Mouse (Mus musculus): ENCODE measurements around the gene Fgf14. TPM values are rescaled to one million over a fixed set of nuclear protein-coding genes. Genes with fewer than 3 reads are reported as not detected.

Fgf14 gene
- 0.18 and 0.22 TPM in 2 replicates for polyA plus RNA-seq (2014; fragmentation: Nextera tagmentation; extraction: Ambion mirVana)

DNA sequence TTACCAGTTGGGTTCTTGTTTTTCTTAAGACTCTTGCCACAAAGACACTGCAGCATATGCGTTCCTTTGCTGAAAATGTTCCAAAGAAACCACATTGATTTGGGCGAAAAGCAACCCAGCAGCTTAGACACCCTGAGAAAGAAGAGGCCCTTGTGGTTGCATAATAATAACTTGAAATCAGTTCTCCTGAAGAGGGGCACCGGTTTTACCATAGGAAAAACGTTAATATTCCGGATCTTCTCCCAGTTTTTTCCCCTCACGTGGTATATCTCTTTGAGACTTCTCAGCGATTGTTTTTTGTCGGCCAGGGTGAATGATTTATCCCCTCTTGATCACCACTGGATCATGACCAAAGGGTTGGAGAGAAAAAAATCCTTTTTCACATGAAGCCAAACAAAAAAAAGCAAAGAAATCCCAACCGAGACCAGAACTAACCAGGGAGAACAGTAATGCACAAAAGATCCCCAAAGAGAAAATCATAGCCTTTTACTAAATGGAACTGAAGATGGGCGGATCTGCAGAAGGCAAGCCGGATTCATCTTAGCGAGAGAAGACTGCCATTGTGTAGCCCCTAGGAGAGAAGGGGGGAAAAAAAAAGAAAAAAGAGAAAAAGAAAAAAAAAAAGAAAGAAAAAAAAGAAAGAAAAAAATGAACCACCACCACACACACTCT is at the start of gene Fgf14:
Gene Fgf14 (minus strand): TSS at position 622 of the 672 bp plus-strand sequence.
- ATAC-seq (ENCODE audit: insufficient read depth) (no peak), DNase-seq (peak; percentile 9)
- peak within 1 kb of the TSS; percentile 56 for H3K4me2 ChIP-seq
- peak within 1 kb of the TSS; percentile 22; the same call in 1 of the 2 replicates for H3K4me3 ChIP-seq (ENCODE audit: low read depth, low read length)
- H3K9me3 ChIP-seq (ENCODE audit: low read depth, low read length): no peaks in the 10 kb centered on the region
- no peak for TF ChIP-seq CTCF (IDR thresholded peaks at IDR 0.05; ENCODE audit: low read depth)
- 0 out of 2 replicates have a peak within 1 kb of the TSS, but pooled peaks have one; percentile 3 for H3K9ac ChIP-seq
- no peaks in the 10 kb centered on the region for H3K36me3 ChIP-seq (ENCODE audit: insufficient read depth)
- WGBS: 19% methylated on average over 12 of the region's 12 CpGs
- no peaks in the 10 kb centered on the region for H3K4me1 ChIP-seq (ENCODE audit: insufficient read depth)
- peaks cover 19% of the 10 kb centered on the region for H3K27me3 ChIP-seq (ENCODE audit: insufficient read depth, low read length)
- H3K27ac ChIP-seq (ENCODE audit: low read depth): no peak within 1 kb of the TSS

DNA sequence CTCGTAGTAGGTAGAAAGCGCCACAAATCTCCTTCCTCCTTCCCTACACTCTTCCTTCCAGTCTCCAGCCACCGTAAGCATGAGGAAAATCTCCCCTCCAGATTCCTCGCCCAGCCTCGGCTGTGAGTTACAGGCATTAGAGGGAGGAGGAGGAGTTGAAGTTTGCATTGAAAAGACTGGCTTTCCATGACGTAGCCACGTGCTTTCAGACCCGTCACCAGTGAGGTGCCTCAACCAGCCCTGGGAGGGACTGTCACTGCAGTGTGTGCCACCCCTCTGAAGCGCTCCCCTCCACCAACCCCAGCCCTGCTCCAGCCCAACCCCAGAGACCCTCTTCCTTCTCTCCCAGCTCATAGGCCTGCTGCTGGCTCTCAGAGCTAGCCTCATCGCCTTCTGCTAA is 452 bp upstream of the Fgf14 start:
- H3K27me3 ChIP-seq (ENCODE audit: insufficient read depth, low read length): peaks cover 19% of the 10 kb centered on the region
- no peak for TF ChIP-seq CTCF (IDR thresholded peaks at IDR 0.05; ENCODE audit: low read depth)
- H3K4me1 ChIP-seq (ENCODE audit: insufficient read depth): no peaks in the 10 kb centered on the region
- no peaks in the 10 kb centered on the region for H3K36me3 ChIP-seq (ENCODE audit: insufficient read depth)
- 0 out of 2 replicates have a peak overlapping the region, but pooled peaks have one; percentile 3 for H3K9ac ChIP-seq
- H3K4me2 ChIP-seq: peak overlapping the region; percentile 56
- DNase-seq: peak; percentile 44
- no peaks in the 10 kb centered on the region for H3K9me3 ChIP-seq (ENCODE audit: low read depth, low read length)
- 2% methylated on average over 10 of the region's 10 CpGs for WGBS
- peak overlapping the region; percentile 22; the same call in 1 of the 2 replicates for H3K4me3 ChIP-seq (ENCODE audit: low read depth, low read length)
- H3K27ac ChIP-seq (ENCODE audit: low read depth): no peak overlapping the region
- peak; percentile 87 for ATAC-seq (ENCODE audit: insufficient read depth)

DNA sequence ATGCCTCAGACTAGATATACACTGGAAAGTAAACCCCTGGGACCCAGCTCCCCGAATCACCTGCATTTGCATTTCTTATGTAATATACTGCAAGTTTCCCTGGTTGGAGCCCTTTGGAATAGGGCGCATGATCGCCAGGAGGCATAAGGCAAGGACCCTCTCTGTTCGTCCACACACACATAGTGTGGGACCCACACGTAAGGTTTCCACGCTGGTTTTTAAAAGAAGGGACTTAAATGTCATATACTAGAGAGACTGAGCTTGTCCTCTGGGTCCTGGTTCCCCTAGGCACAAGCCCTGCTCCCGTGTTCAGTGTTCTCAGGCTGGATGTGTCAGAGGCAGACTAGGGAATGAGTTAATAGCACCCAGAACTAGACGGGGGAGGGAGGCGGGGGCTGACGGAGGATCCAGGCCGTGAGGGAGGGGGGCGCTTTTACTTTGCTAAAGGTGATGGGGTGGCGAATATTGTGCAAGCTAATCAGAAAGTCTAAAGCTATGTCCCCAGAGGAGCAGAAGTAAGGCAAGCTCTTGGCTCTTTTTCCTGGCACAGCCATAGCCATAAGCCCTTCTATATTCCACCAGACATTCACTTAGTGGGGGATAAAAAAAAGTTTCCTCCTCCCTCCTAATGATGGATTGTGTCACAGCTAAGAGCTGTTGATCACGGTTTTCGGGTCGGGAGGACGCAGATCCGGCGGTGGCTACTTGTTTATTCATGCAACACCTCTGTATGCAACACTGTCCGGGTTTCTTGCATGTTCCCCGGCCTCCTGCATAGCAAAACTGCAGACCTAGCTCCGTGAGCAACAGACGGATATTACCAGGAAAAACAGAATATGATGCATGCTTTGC is 1.0 kb downstream of the Fgf14 start:
- Histone ChIP-seq H3K9me3 (ENCODE audit: low read depth, low read length) (no peaks in the 10 kb centered on the region), H3K36me3 (ENCODE audit: insufficient read depth) (no peaks in the 10 kb centered on the region), H3K4me2 (peak overlapping the region; percentile 56), H3K4me3 (ENCODE audit: low read depth, low read length) (peak overlapping the region; percentile 26; the same call in 1 of the 2 replicates), H3K9ac (no peak overlapping the region), H3K4me1 (ENCODE audit: insufficient read depth) (no peaks in the 10 kb centered on the region), H3K27ac (ENCODE audit: low read depth) (no peak overlapping the region), H3K27me3 (ENCODE audit: insufficient read depth, low read length) (peaks cover 19% of the 10 kb centered on the region)
- 17% methylated on average over 23 of the region's 23 CpGs for WGBS
- no peak for TF ChIP-seq CTCF (IDR thresholded peaks at IDR 0.05; ENCODE audit: low read depth)
- ATAC-seq (ENCODE audit: insufficient read depth) (peak; percentile 23; the same call in 1 of the 2 replicates), DNase-seq (peak; percentile 12)

DNA sequence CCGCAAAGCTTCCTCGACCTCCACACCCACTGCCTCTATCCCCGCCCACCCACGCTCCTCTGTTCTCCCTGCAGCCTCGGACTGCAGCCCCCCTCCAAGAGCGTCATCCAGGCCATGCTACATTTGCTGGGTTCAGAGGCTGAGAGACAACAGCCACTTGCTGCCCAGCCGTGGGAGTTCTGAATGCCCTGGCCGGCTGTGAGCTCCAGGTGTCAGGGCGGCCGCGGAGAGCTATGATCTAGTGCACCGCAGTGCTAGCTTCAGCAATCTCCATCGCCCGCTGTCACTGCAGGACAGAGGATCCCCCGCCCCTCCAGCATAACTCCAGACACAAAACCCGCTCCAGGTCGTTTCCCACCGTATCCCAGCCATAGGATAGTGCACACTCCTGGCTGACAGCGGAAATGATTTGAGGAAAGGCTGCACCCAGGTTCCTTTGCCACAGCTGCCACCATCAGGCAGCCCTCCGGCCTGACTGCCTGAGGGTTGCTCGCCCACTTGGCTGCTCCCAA is 1.7 kb downstream of the Fgf14 start:
- peak overlapping the region; percentile 56 for H3K4me2 ChIP-seq
- no peaks in the 10 kb centered on the region for H3K4me1 ChIP-seq (ENCODE audit: insufficient read depth)
- H3K27ac ChIP-seq (ENCODE audit: low read depth): no peak overlapping the region
- H3K27me3 ChIP-seq (ENCODE audit: insufficient read depth, low read length): peaks cover 19% of the 10 kb centered on the region
- peak overlapping the region; percentile 26 for H3K4me3 ChIP-seq (ENCODE audit: low read depth, low read length)
- peak; percentile 5 for DNase-seq
- TF ChIP-seq CTCF (IDR thresholded peaks at IDR 0.05; ENCODE audit: low read depth): no peak
- 3% methylated on average over 21 of the region's 21 CpGs for WGBS
- no peaks in the 10 kb centered on the region for H3K36me3 ChIP-seq (ENCODE audit: insufficient read depth)
- no peaks in the 10 kb centered on the region for H3K9me3 ChIP-seq (ENCODE audit: low read depth, low read length)
- peak; percentile 42; the same call in 1 of the 2 replicates for ATAC-seq (ENCODE audit: insufficient read depth)
- H3K9ac ChIP-seq: no peak overlapping the region

DNA sequence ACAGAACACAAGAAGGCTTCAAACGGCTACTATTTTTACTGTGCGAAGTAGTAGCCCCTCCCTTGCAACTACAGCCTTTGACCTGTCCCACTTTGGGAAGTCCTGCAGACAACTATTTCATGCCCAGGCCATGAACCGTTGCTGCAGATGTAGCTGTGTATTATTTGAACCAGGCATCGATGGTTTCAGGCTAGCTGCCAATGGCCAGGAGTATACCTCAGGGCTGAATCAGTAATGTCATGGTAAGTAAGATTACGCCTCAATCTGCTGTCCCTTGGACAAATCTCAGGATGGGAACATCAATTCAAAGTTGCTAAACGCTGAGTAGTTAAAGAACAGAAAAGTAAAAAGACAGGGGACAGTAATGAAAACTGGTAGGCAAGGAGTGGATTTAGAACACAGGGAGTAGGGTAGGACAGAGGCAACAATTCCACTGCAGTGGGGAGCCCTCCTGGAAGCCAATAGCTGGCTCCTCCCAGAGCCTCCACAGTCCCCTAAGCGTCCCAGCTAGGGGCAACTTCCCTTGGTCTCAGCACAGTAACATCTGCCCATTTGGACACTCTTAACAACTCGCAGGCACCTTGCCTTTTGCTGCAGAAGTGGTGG is 2.3 kb downstream of the Fgf14 start:
- Histone ChIP-seq H3K9me3 (ENCODE audit: low read depth, low read length) (no peaks in the 10 kb centered on the region), H3K4me1 (ENCODE audit: insufficient read depth) (no peaks in the 10 kb centered on the region), H3K27me3 (ENCODE audit: insufficient read depth, low read length) (peaks cover 19% of the 10 kb centered on the region), H3K9ac (no peak overlapping the region), H3K4me3 (ENCODE audit: low read depth, low read length) (peak overlapping the region; percentile 26), H3K27ac (ENCODE audit: low read depth) (no peak overlapping the region), H3K4me2 (peak overlapping the region; percentile 56), H3K36me3 (ENCODE audit: insufficient read depth) (no peaks in the 10 kb centered on the region)
- no peak for TF ChIP-seq CTCF (IDR thresholded peaks at IDR 0.05; ENCODE audit: low read depth)
- no peak for DNase-seq
- 38% methylated on average over 8 of the region's 8 CpGs for WGBS
- 0 out of 2 replicates have a peak, but pooled peaks have one; percentile 6 for ATAC-seq (ENCODE audit: insufficient read depth)

DNA sequence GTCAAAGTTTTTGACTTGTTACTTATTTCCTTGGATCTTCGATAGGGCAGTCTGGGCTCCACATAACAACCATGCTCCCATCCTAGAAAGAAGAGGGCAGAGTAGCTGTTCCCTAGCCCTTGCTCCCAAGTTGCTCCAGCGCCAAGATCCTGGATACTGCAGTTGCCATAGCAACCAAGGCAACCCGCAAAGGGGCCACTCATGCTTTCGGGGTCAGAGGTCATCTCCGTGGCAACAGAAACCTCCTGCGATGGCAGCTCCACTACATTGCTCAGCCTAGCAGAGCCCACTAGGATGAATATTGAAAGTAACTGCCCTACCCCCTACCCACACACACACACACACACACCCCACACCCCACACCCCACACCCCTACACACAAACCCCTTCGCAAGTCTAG is 7.2 kb downstream of the Fgf14 start:
- ATAC-seq (ENCODE audit: insufficient read depth): peak; percentile 84; the same call in 1 of the 2 replicates
- peak; percentile 81 for DNase-seq
- 7% methylated on average over 7 of the region's 7 CpGs for WGBS

More for the DNA sequence above, 7.2 kb downstream of the Fgf14 start:
- no peaks in the 10 kb centered on the region for H3K36me3 ChIP-seq (ENCODE audit: insufficient read depth)
- H3K4me2 ChIP-seq: no peak overlapping the region
- no peak overlapping the region for H3K4me3 ChIP-seq (ENCODE audit: low read depth, low read length)
- H3K9ac ChIP-seq: no peak overlapping the region
- no peak overlapping the region for H3K27ac ChIP-seq (ENCODE audit: low read depth)
- H3K4me1 ChIP-seq (ENCODE audit: insufficient read depth): no peaks in the 10 kb centered on the region
- H3K9me3 ChIP-seq (ENCODE audit: low read depth, low read length): no peaks in the 10 kb centered on the region
- H3K27me3 ChIP-seq (ENCODE audit: insufficient read depth, low read length): peaks cover 5% of the 10 kb centered on the region; the same call in 1 of the 2 replicates
- no peak for TF ChIP-seq CTCF (IDR thresholded peaks at IDR 0.05; ENCODE audit: low read depth)

Data from lung, embryonic 14.5 days (tissue).